Mouse (Mus musculus) hindbrain, postnatal 0 days (tissue): ENCODE measurements at regions not wholly inside any gene's neighbourhood (a gene's known extent, or its start where the extent isn't known, plus 50 kb on each side); places are given as distances from the start of the nearest gene placed in this dataset.
"Not testable (repeated sequence)": the region's sequence is repeated elsewhere in the genome, so short reads cannot be mapped to it uniquely, and the experiment has no call there.

Source experiments
- ATAC-seq: fragments of 200-750 bp; cut with Nextera tagmentation; 2 replicates; pipeline ENCODE4 v1.8.0; 2017; ENCODE audit warnings: mild to moderate bottlenecking, moderate TSS enrichment, moderate library complexity
- DNase-seq: peaks from one replicate; pipeline ENCODE4 v3.0.0-alpha.2; 2015; ENCODE audit warnings: low spot score
- H3K27ac ChIP-seq: fragments of 300-500 bp; sonication (generic); 2 replicates; pipeline ENCODE4 v1.5.1; 2014; ENCODE audit warnings: mild to moderate bottlenecking
- H3K27me3 ChIP-seq: fragments of 300-500 bp; sonication (generic); 2 replicates; pipeline ENCODE4 v1.6.1; 2014; ENCODE audit warnings: low read length, mixed read lengths; ENCODE audit not compliant: insufficient read depth
- H3K36me3 ChIP-seq: fragments of 300-500 bp; sonication (generic); 2 replicates; pipeline ENCODE4 v1.6.1; 2014; ENCODE audit warnings: low read length, mixed read lengths; ENCODE audit not compliant: insufficient read depth
- H3K4me1 ChIP-seq: fragments of 300-500 bp; sonication (generic); 2 replicates; pipeline ENCODE4 v1.6.1; 2014; ENCODE audit warnings: antibody characterized with exemption, low read length, mixed read lengths; ENCODE audit not compliant: insufficient read depth
- H3K4me2 ChIP-seq: fragments of 300-500 bp; sonication (generic); 2 replicates; pipeline ENCODE4 v1.6.1; 2014; ENCODE audit warnings: low read depth, mild to moderate bottlenecking, low read length, moderate library complexity, mixed read lengths
- H3K4me3 ChIP-seq: fragments of 300-500 bp; sonication (generic); 2 replicates; pipeline ENCODE4 v1.5.1; 2014; ENCODE audit warnings: low read length
- H3K9ac ChIP-seq: fragments of 300-500 bp; sonication (generic); replicated peaks from 2 replicates; pipeline ENCODE4 v1.6.1; 2014; ENCODE audit warnings: mild to moderate bottlenecking, low read length, moderate library complexity, mixed read lengths
- H3K9me3 ChIP-seq: fragments of 300-500 bp; sonication (generic); 2 replicates; pipeline ENCODE4 v1.6.1; 2016; ENCODE audit warnings: low read length, mixed read lengths
- CTCF ChIP-seq: IDR thresholded peaks from 2 replicates; pipeline ENCODE4 v1.5.1; 2016; ENCODE audit warnings: antibody characterized with exemption, control low read depth, low read depth
- WGBS: fragments of 180-500 bp; shearing (Covaris S2); extraction: QIAGEN DNeasy Blood & Tissue Kit; methylation state at CpG from one replicate; pipeline ENCODE4 v1.1.7; 2014; 5-methylcytosine and 5-hydroxymethylcytosine counted together

GRCm38 (mm10) chr15:23536691-23537090 is 987.9 kb downstream of the Cdh18 start:
- no peak for TF ChIP-seq CTCF
- 57% methylated on average over 3 of the region's 3 CpGs for WGBS
- no peak overlapping the region for H3K4me3 ChIP-seq

GRCm38 (mm10) chr15:23537449-23537848 is 988.6 kb downstream of the Cdh18 start:
- H3K27me3 ChIP-seq: no peaks in the 10 kb centered on the region
- 69% methylated on average over 3 of the region's 3 CpGs for WGBS
- no peaks in the 10 kb centered on the region for H3K36me3 ChIP-seq

More at GRCm38 (mm10) chr15:23536691-23537090, 987.9 kb downstream of the Cdh18 start:
- Histone ChIP-seq H3K27me3 (no peaks in the 10 kb centered on the region), H3K9me3 (no peaks in the 10 kb centered on the region), H3K4me2 (no peak overlapping the region), H3K27ac (no peak overlapping the region), H3K9ac (no peak overlapping the region), H3K4me1 (no peaks in the 10 kb centered on the region), H3K36me3 (no peaks in the 10 kb centered on the region)
- no peak for DNase-seq
- no peak for ATAC-seq

GRCm38 (mm10) chr15:23560136-23560535 is 1011.3 kb downstream of the Cdh18 start:
- Histone ChIP-seq H3K36me3 (no peaks in the 10 kb centered on the region), H3K9ac (no peak overlapping the region), H3K4me3 (no peak overlapping the region), H3K4me2 (no peak overlapping the region), H3K4me1 (no peaks in the 10 kb centered on the region), H3K27me3 (no peaks in the 10 kb centered on the region), H3K27ac (no peak overlapping the region), H3K9me3 (no peaks in the 10 kb centered on the region)
- ATAC-seq (no peak), DNase-seq (no peak)
- 84% methylated on average over 3 of the region's 3 CpGs for WGBS
- no peak for TF ChIP-seq CTCF

More at GRCm38 (mm10) chr15:23537449-23537848, 988.6 kb downstream of the Cdh18 start:
- H3K4me2 ChIP-seq: no peak overlapping the region
- H3K9ac ChIP-seq: no peak overlapping the region
- no peaks in the 10 kb centered on the region for H3K4me1 ChIP-seq
- TF ChIP-seq CTCF: no peak
- DNase-seq (peak; percentile 7), ATAC-seq (no peak)
- no peaks in the 10 kb centered on the region for H3K9me3 ChIP-seq
- no peak overlapping the region for H3K4me3 ChIP-seq
- no peak overlapping the region for H3K27ac ChIP-seq

- Histone ChIP-seq H3K9me3 (no peaks in the 10 kb centered on the region), H3K27ac (no peak overlapping the region), H3K9ac (no peak overlapping the region), H3K27me3 (no peaks in the 10 kb centered on the region), H3K36me3 (no peaks in the 10 kb centered on the region), H3K4me3 (no peak overlapping the region), H3K4me2 (no peak overlapping the region), H3K4me1 (no peaks in the 10 kb centered on the region)
- no peak for ATAC-seq
- peak; percentile 17 for DNase-seq
- no peak for TF ChIP-seq CTCF
- WGBS: 85% methylated on average over 2 of the region's 2 CpGs
These were observed 1013.4 kb downstream of the Cdh18 start for GRCm38 (mm10) chr15:23562181-23562580.

GRCm38 (mm10) chr15:23564981-23565380 is 1016.2 kb downstream of the Cdh18 start:
- Histone ChIP-seq H3K9ac (no peak overlapping the region), H3K4me3 (no peak overlapping the region), H3K27me3 (no peaks in the 10 kb centered on the region), H3K27ac (no peak overlapping the region), H3K4me2 (no peak overlapping the region), H3K4me1 (no peaks in the 10 kb centered on the region), H3K36me3 (no peaks in the 10 kb centered on the region), H3K9me3 (no peaks in the 10 kb centered on the region)
- ATAC-seq (no peak), DNase-seq (no peak)
- no peak for TF ChIP-seq CTCF

GRCm38 (mm10) chr15:23566886-23567655 is 1018.2 kb downstream of the Cdh18 start:
- no peaks in the 10 kb centered on the region for H3K9me3 ChIP-seq
- TF ChIP-seq CTCF: no peak
- H3K27ac ChIP-seq: no peak overlapping the region
- no peak overlapping the region for H3K4me3 ChIP-seq
- WGBS: 48% methylated on average over 3 of the region's 3 CpGs
- DNase-seq (peak; percentile 57), ATAC-seq (peak; percentile 76; the same call in 1 of the 2 replicates)
- no peaks in the 10 kb centered on the region for H3K4me1 ChIP-seq
- no peak overlapping the region for H3K4me2 ChIP-seq
- no peak overlapping the region for H3K9ac ChIP-seq
- H3K27me3 ChIP-seq: no peaks in the 10 kb centered on the region
- H3K36me3 ChIP-seq: no peaks in the 10 kb centered on the region

GRCm38 (mm10) chr15:23568651-23569050 is 1019.8 kb downstream of the Cdh18 start:
- not testable (repeated sequence) for H3K36me3 ChIP-seq, ATAC-seq, H3K9me3 ChIP-seq, H3K9ac ChIP-seq, H3K27ac ChIP-seq, H3K4me1 ChIP-seq, H3K4me3 ChIP-seq, DNase-seq, H3K4me2 ChIP-seq, H3K27me3 ChIP-seq
- 85% methylated on average over 6 of the region's 6 CpGs for WGBS
